Mouse (Mus musculus): ENCODE measurements around the gene Ndrg3. TPM values are rescaled to one million over a fixed set of nuclear protein-coding genes. Genes with fewer than 3 reads are reported as not detected.
"Not testable (repeated sequence)": the region's sequence is repeated elsewhere in the genome, so short reads cannot be mapped to it uniquely, and the experiment has no call there.

Gene Ndrg3
- total RNA-seq, 2 experiments from 2014 or later = 457 to 473 TPM

GRCm38 (mm10) chr2:156894496-156895265 is 97.2 kb downstream of the Ndrg3 start:
- no peak for DNase-seq (ENCODE audit: extremely low spot score in 1 of 2, low spot score in 2 of 2)
- Histone ChIP-seq H3K27ac (no peak overlapping the region), H3K4me3 (no peak overlapping the region)
- intact Hi-C loops (cut with DNase I) = no loop called here
- TF ChIP-seq CTCF (IDR thresholded peaks at IDR 0.05) = no peak

- intact Hi-C loops (cut with DNase I) = no loop called here
- no peak for DNase-seq (ENCODE audit: extremely low spot score in 1 of 2, low spot score in 2 of 2)
- TF ChIP-seq CTCF (IDR thresholded peaks at IDR 0.05) = no peak
- Histone ChIP-seq H3K27ac (no peak overlapping the region), H3K4me3 (no peak overlapping the region)
Observed at GRCm38 (mm10) chr2:156892821-156893220, 99.0 kb downstream of the Ndrg3 start.

- no peak for TF ChIP-seq CTCF (IDR thresholded peaks at IDR 0.05)
- intact Hi-C loops (cut with DNase I) = no loop called here
- Histone ChIP-seq H3K27ac (no peak overlapping the region), H3K4me3 (no peak overlapping the region)
- DNase-seq (ENCODE audit: extremely low spot score in 1 of 2, low spot score in 2 of 2) = no peak
Observed at GRCm38 (mm10) chr2:156892240-156892639, 99.6 kb downstream of the Ndrg3 start.

GRCm38 (mm10) chr2:156888490-156888889 is 103.4 kb downstream of the Ndrg3 start:
- intact Hi-C loops (cut with DNase I) = no loop called here
- TF ChIP-seq CTCF (IDR thresholded peaks at IDR 0.05) = no peak
- Histone ChIP-seq H3K4me3 (no peak overlapping the region), H3K27ac (no peak overlapping the region)
- DNase-seq (ENCODE audit: extremely low spot score in 1 of 2, low spot score in 2 of 2) = no peak

- TF ChIP-seq CTCF (IDR thresholded peaks at IDR 0.05) = no peak
- Histone ChIP-seq H3K4me3 (no peak within 1 kb of the TSS), H3K27ac (no peak within 1 kb of the TSS)
- DNase-seq (ENCODE audit: extremely low spot score in 1 of 2, low spot score in 2 of 2) = no peak
- intact Hi-C loops (cut with DNase I) = no loop called here
Observed at GRCm38 (mm10) chr2:156887017-156887416, 104.8 kb downstream of the Ndrg3 start, which contains the start of gene Sla2. Gene Sla2, minus strand, starts transcription at chr2:156887192.

DNA sequence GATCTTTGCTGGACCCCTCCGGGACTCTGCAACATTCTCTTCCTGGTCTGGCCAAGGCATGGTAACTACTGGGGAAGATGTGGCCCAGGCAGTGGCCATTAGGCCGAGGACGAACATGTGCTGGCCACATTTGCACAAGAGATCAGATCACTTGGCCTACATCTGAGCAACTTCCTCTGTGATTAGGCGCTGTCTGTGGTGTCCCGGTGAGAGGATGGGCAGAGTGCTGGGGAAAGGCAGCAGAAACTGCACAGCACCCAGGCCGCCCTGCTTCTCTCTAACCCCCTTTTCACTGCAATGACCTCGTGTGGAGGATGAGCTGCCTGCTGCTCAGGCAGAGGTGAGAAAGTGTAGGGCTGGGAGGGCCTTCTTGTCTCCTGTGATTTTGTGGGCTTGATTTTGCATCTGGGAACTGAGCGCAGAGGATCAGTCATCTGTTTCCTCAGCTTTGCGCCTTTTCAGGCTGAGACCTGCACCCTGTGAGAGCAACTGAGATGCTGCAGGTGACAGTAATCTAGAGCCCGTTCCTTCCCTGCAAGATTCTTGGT is 105.7 kb downstream of the Ndrg3 start:
- Histone ChIP-seq H3K4me3 (no peak overlapping the region), H3K27ac (no peak overlapping the region)
- no peak for DNase-seq (ENCODE audit: extremely low spot score in 1 of 2, low spot score in 2 of 2)
- intact Hi-C loops (cut with DNase I) = no loop called here
- no peak for TF ChIP-seq CTCF (IDR thresholded peaks at IDR 0.05)

DNA sequence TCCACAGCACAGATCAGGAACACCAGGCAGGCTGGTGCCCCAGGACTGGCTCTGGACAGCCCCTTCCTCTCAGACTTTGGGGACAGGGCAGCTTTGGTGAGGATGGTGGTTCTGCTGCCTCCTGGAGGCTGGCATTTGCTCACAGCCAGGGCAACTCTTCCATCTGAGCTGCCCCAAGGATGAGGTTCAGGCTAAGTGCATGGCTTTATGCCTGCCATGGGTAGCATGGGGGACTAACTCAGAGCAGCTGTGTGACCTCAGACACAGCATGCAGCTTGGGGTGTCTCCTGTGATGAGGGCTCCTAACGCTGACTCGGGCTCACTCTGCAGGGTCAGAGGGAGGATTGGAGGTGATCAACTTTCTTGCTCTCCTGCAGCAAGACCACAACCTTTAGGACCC is 106.2 kb downstream of the Ndrg3 start:
- H3K27ac ChIP-seq; intact Hi-C loops (cut with DNase I); DNase-seq (ENCODE audit: extremely low spot score in 1 of 2, low spot score in 2 of 2); H3K4me3 ChIP-seq: not testable (repeated sequence)

DNA sequence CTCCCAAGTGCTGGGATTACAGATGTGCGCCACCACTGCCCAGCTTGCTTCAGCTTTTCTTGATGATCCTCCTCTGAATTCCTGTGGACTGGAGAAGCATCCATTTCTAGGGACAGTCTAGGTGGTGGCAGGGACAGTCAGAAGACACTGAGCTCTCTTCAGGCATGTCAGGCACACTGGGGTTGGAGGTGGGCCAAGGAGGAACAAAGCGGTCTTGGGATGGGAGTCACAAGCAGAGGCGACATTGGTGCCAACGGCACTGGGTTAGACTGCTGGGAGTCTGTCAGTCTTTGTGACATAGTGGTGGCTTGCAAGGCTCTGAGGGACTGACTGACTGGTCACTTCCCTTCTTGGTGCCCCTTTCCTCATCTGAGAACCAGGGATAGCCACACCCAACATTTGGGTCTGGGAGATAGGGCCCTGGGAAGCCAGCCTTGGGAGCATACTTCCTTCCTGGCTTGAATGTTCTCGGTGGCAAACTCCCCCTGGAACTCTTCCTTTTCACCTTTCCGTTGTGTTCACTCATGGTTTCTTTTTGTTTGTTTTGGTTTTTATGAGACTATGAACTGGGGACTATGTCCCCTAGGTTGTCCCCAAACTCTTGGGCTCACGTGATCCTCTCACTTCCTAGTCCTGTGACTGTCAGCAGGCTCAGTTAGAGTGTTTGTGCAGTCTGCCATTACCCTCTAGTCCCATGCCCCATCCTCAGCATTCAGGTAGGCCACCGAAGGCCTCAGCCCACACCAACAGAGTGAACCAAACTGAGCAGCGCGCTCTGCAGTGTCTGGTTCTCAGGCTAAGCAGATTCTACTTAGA is 107.3 kb downstream of the Ndrg3 start:
- intact Hi-C loops (cut with DNase I) = no loop called here
- no peak for TF ChIP-seq CTCF (IDR thresholded peaks at IDR 0.05)
- no peak overlapping the region for H3K4me3 ChIP-seq
- no peak for DNase-seq (ENCODE audit: extremely low spot score in 1 of 2, low spot score in 2 of 2)
- no peak overlapping the region for H3K27ac ChIP-seq

- no peak overlapping the region for H3K27ac ChIP-seq
- H3K4me3 ChIP-seq = no peak overlapping the region
- no peak for DNase-seq (ENCODE audit: extremely low spot score in 1 of 2, low spot score in 2 of 2)
- intact Hi-C loops (cut with DNase I) = no loop called here
- TF ChIP-seq CTCF (IDR thresholded peaks at IDR 0.05) = no peak
Observed at GRCm38 (mm10) chr2:156882431-156883001, 109.3 kb downstream of the Ndrg3 start.

GRCm38 (mm10) chr2:156879541-156879940 is 112.3 kb downstream of the Ndrg3 start:
- no peak for TF ChIP-seq CTCF (IDR thresholded peaks at IDR 0.05)
- H3K27ac ChIP-seq = no peak overlapping the region
- no peak for DNase-seq (ENCODE audit: extremely low spot score in 1 of 2, low spot score in 2 of 2)
- no peak overlapping the region for H3K4me3 ChIP-seq
- intact Hi-C loops (cut with DNase I) = no loop called here

GRCm38 (mm10) chr2:156877726-156878125 is 114.1 kb downstream of the Ndrg3 start:
- no peak for TF ChIP-seq CTCF (IDR thresholded peaks at IDR 0.05)
- Histone ChIP-seq H3K4me3 (no peak overlapping the region), H3K27ac (no peak overlapping the region)
- intact Hi-C loops (cut with DNase I) = no loop called here
- no peak for DNase-seq (ENCODE audit: extremely low spot score in 1 of 2, low spot score in 2 of 2)

Other genes with a start within 250 kb of the Ndrg3 start
- 10 to 100 TPM; 16.1 to 17.3 TPM for gene Myl9, start 216.6 kb downstream of the Ndrg3 start, total RNA-seq (2021)
- gene Tgif2, start 152.0 kb downstream of the Ndrg3 start, total RNA-seq (2021) = under 1 TPM; 0.68 to 0.89 TPM
- gene 4930518I15Rik, start 134.1 kb downstream of the Ndrg3 start, total RNA-seq (2021) = 1 to 10 TPM; 2.8 TPM
- 10 to 100 TPM; 87.1 to 94.4 TPM for gene Rab5if, start 128.9 kb downstream of the Ndrg3 start, total RNA-seq (2021)
- under 1 TPM; 0.41 to 0.51 TPM for gene Sla2, start 104.9 kb downstream of the Ndrg3 start, total RNA-seq (2021)
- 1 to 10 TPM; 5.8 to 6.3 TPM for gene Dsn1, start 15.1 kb upstream of the Ndrg3 start, total RNA-seq (2021)
- 10 to 100 TPM; 20.2 to 25.1 TPM for gene Soga1, start 87.2 kb upstream of the Ndrg3 start, total RNA-seq (2021)
- not detected for gene Tldc2, start 95.0 kb upstream of the Ndrg3 start, total RNA-seq (2021)
- 10 to 100 TPM; 12.7 to 12.9 TPM for gene Samhd1, start 143.2 kb upstream of the Ndrg3 start, total RNA-seq (2021)
- 1 to 10 TPM; 1.6 to 2.4 TPM for gene Rbl1, start 212.5 kb upstream of the Ndrg3 start, total RNA-seq (2021)

Measured in left cerebral cortex, adult 2 months (tissue).